Mouse (Mus musculus): ENCODE data around the gene Plxnd1. TPM values are rescaled to one million over a fixed set of nuclear protein-coding genes. Genes with fewer than 3 reads are reported as not detected.

Gene Plxnd1
- polyA plus RNA-seq, 1 experiment from 2014 or later, result 45.2 TPM

GRCm38 (mm10) chr6:115989032-115989431 lies 5.8 kb downstream of the Plxnd1 start:
- WGBS, result 62% methylated on average over 5 of the region's 5 CpGs
- no peak for ATAC-seq (ENCODE audit: low read depth)
- H3K9me3 ChIP-seq (ENCODE audit: control insufficient read depth, low read length), result no peaks in the 10 kb centered on the region
- H3K4me1 ChIP-seq (replicated peaks; ENCODE audit: control insufficient read depth, insufficient read depth, low read length), result peaks cover 79% of the 10 kb centered on the region
- H3K27me3 ChIP-seq (ENCODE audit: control insufficient read depth, insufficient read depth, low read depth, low read length), result peaks cover 9% of the 10 kb centered on the region; the same call in 1 of the 2 replicates
- H3K27ac ChIP-seq (ENCODE audit: low read length), result no peak overlapping the region
- peak overlapping the region; percentile 81 for H3K4me2 ChIP-seq (ENCODE audit: low read depth, low read length)
- H3K9ac ChIP-seq (ENCODE audit: low read length), result peak overlapping the region; percentile 49; the same call in 1 of the 2 replicates
- peaks cover 2% of the 10 kb centered on the region; the same call in 1 of the 2 replicates for H3K36me3 ChIP-seq (ENCODE audit: control insufficient read depth, insufficient read depth, low read length)
- peak overlapping the region; percentile 80 for H3K4me3 ChIP-seq (ENCODE audit: low read length)

GRCm38 (mm10) chr6:115987096-115987747 lies 7.6 kb downstream of the Plxnd1 start:
- H3K27me3 ChIP-seq (ENCODE audit: control insufficient read depth, insufficient read depth, low read depth, low read length), result no peaks in the 10 kb centered on the region; the same call in 1 of the 2 replicates
- H3K9ac ChIP-seq (ENCODE audit: low read length), result no peak overlapping the region; the same call in 1 of the 2 replicates
- peaks cover 79% of the 10 kb centered on the region for H3K4me1 ChIP-seq (replicated peaks; ENCODE audit: control insufficient read depth, insufficient read depth, low read length)
- no peak overlapping the region for H3K4me3 ChIP-seq (ENCODE audit: low read length)
- H3K36me3 ChIP-seq (ENCODE audit: control insufficient read depth, insufficient read depth, low read length), result peaks cover 2% of the 10 kb centered on the region; the same call in 1 of the 2 replicates
- no peaks in the 10 kb centered on the region for H3K9me3 ChIP-seq (ENCODE audit: control insufficient read depth, low read length)
- 37% methylated on average over 9 of the region's 9 CpGs for WGBS
- H3K27ac ChIP-seq (ENCODE audit: low read length), result peak overlapping the region; percentile 95
- no peak for ATAC-seq (ENCODE audit: low read depth)
- peak overlapping the region; percentile 29 for H3K4me2 ChIP-seq (ENCODE audit: low read depth, low read length)

- Histone ChIP-seq H3K27ac (ENCODE audit: low read length) (peak overlapping the region; percentile 95), H3K36me3 (ENCODE audit: control insufficient read depth, insufficient read depth, low read length) (peaks cover 2% of the 10 kb centered on the region; the same call in 1 of the 2 replicates), H3K4me1 (replicated peaks; ENCODE audit: control insufficient read depth, insufficient read depth, low read length) (peaks cover 79% of the 10 kb centered on the region), H3K9ac (ENCODE audit: low read length) (peak overlapping the region; percentile 46), H3K27me3 (ENCODE audit: control insufficient read depth, insufficient read depth, low read depth, low read length) (no peaks in the 10 kb centered on the region; the same call in 1 of the 2 replicates), H3K4me3 (ENCODE audit: low read length) (no peak overlapping the region), H3K4me2 (ENCODE audit: low read depth, low read length) (peak overlapping the region; percentile 29), H3K9me3 (ENCODE audit: control insufficient read depth, low read length) (no peaks in the 10 kb centered on the region)
- no peak for ATAC-seq (ENCODE audit: low read depth)
- WGBS, result 36% methylated on average over 12 of the region's 12 CpGs
These were observed 8.2 kb downstream of the Plxnd1 start for GRCm38 (mm10) chr6:115986472-115987095.

DNA sequence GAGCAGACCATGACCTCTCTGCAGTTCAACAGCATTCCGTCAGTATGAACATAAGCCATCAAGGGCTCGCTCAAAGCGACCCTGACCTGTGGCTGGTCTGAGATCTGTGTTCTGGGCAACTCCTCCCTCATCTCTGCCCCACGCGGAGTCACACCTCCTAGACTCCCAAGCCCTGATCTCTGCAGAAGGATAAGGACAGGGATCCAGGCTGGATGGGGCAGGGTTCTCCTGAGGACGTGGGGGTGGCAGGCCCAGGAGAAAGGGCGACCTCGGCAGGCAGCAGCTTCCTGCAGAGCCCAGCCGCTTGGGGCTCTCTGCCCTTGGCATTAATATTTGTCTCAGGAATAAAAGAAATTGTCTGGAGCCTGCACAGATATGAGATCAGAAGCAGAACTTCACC lies 9.2 kb downstream of the Plxnd1 start:
- Histone ChIP-seq H3K4me2 (ENCODE audit: low read depth, low read length) (peak overlapping the region; percentile 29), H3K27ac (ENCODE audit: low read length) (peak overlapping the region; percentile 95), H3K9me3 (ENCODE audit: control insufficient read depth, low read length) (no peaks in the 10 kb centered on the region), H3K27me3 (ENCODE audit: control insufficient read depth, insufficient read depth, low read depth, low read length) (no peaks in the 10 kb centered on the region; the same call in 1 of the 2 replicates), H3K36me3 (ENCODE audit: control insufficient read depth, insufficient read depth, low read length) (peaks cover 2% of the 10 kb centered on the region; the same call in 1 of the 2 replicates), H3K9ac (ENCODE audit: low read length) (peak overlapping the region; percentile 46), H3K4me1 (replicated peaks; ENCODE audit: control insufficient read depth, insufficient read depth, low read length) (peaks cover 71% of the 10 kb centered on the region), H3K4me3 (ENCODE audit: low read length) (no peak overlapping the region)
- ATAC-seq (ENCODE audit: low read depth), result no peak
- WGBS, result 25% methylated on average over 9 of the region's 9 CpGs

GRCm38 (mm10) chr6:115984580-115984979 lies 10.2 kb downstream of the Plxnd1 start:
- no peak for ATAC-seq (ENCODE audit: low read depth)
- Histone ChIP-seq H3K4me2 (ENCODE audit: low read depth, low read length) (0 out of 2 replicates have a peak overlapping the region, but pooled peaks have one; percentile 6), H3K27ac (ENCODE audit: low read length) (peak overlapping the region; percentile 95), H3K27me3 (ENCODE audit: control insufficient read depth, insufficient read depth, low read depth, low read length) (no peaks in the 10 kb centered on the region), H3K9ac (ENCODE audit: low read length) (no peak overlapping the region), H3K36me3 (ENCODE audit: control insufficient read depth, insufficient read depth, low read length) (peaks cover 4% of the 10 kb centered on the region), H3K9me3 (ENCODE audit: control insufficient read depth, low read length) (no peaks in the 10 kb centered on the region), H3K4me1 (replicated peaks; ENCODE audit: control insufficient read depth, insufficient read depth, low read length) (peaks cover 67% of the 10 kb centered on the region), H3K4me3 (ENCODE audit: low read length) (no peak overlapping the region)
- 48% methylated on average over 7 of the region's 7 CpGs for WGBS

GRCm38 (mm10) chr6:115983306-115984038 lies 11.3 kb downstream of the Plxnd1 start:
- peaks cover 59% of the 10 kb centered on the region for H3K4me1 ChIP-seq (replicated peaks; ENCODE audit: control insufficient read depth, insufficient read depth, low read length)
- peaks cover 3% of the 10 kb centered on the region for H3K36me3 ChIP-seq (ENCODE audit: control insufficient read depth, insufficient read depth, low read length)
- peak overlapping the region; percentile 49 for H3K9ac ChIP-seq (ENCODE audit: low read length)
- no peaks in the 10 kb centered on the region for H3K9me3 ChIP-seq (ENCODE audit: control insufficient read depth, low read length)
- no peaks in the 10 kb centered on the region for H3K27me3 ChIP-seq (ENCODE audit: control insufficient read depth, insufficient read depth, low read depth, low read length)
- ATAC-seq (ENCODE audit: low read depth), result peak; percentile 82
- WGBS, result 33% methylated on average over 12 of the region's 12 CpGs
- peak overlapping the region; percentile 95 for H3K27ac ChIP-seq (ENCODE audit: low read length)
- H3K4me2 ChIP-seq (ENCODE audit: low read depth, low read length), result peak overlapping the region; percentile 32
- no peak overlapping the region for H3K4me3 ChIP-seq (ENCODE audit: low read length)

- no peak overlapping the region for H3K4me3 ChIP-seq (ENCODE audit: low read length)
- H3K4me2 ChIP-seq (ENCODE audit: low read depth, low read length), result peak overlapping the region; percentile 32
- no peaks in the 10 kb centered on the region for H3K27me3 ChIP-seq (ENCODE audit: control insufficient read depth, insufficient read depth, low read depth, low read length)
- H3K4me1 ChIP-seq (replicated peaks; ENCODE audit: control insufficient read depth, insufficient read depth, low read length), result peaks cover 58% of the 10 kb centered on the region
- ATAC-seq (ENCODE audit: low read depth), result no peak
- H3K27ac ChIP-seq (ENCODE audit: low read length), result peak overlapping the region; percentile 95
- peaks cover 8% of the 10 kb centered on the region for H3K36me3 ChIP-seq (ENCODE audit: control insufficient read depth, insufficient read depth, low read length)
- WGBS, result 34% methylated on average over 7 of the region's 7 CpGs
- peak overlapping the region; percentile 49 for H3K9ac ChIP-seq (ENCODE audit: low read length)
- H3K9me3 ChIP-seq (ENCODE audit: control insufficient read depth, low read length), result no peaks in the 10 kb centered on the region
These were observed 11.9 kb downstream of the Plxnd1 start for GRCm38 (mm10) chr6:115982889-115983288.

DNA sequence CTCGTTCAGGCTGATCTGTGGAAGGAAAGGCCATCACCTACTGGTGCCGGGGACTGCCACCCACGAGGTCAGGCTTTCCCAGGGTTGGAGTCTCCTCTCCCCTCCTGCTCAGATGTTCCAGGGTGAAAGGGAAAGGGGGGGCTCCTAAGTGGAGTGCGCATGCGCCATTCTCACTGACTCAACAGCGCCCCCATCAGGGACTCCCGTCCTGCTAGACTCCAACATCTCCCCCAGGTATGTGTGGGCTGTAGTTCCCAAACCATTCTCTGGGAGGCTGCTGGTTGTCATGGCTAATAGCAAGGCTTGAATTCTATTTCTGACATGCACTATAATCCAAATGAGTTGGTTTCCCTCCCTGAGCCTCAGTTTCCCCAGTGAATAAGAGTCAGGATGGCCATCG lies 16.2 kb downstream of the Plxnd1 start:
- Histone ChIP-seq H3K36me3 (ENCODE audit: control insufficient read depth, insufficient read depth, low read length) (peaks cover 22% of the 10 kb centered on the region), H3K27ac (ENCODE audit: low read length) (no peak overlapping the region), H3K4me3 (ENCODE audit: low read length) (no peak overlapping the region), H3K9me3 (ENCODE audit: control insufficient read depth, low read length) (no peaks in the 10 kb centered on the region), H3K4me2 (ENCODE audit: low read depth, low read length) (no peak overlapping the region), H3K27me3 (ENCODE audit: control insufficient read depth, insufficient read depth, low read depth, low read length) (no peaks in the 10 kb centered on the region), H3K4me1 (replicated peaks; ENCODE audit: control insufficient read depth, insufficient read depth, low read length) (peaks cover 17% of the 10 kb centered on the region), H3K9ac (ENCODE audit: low read length) (no peak overlapping the region)
- WGBS, result 66% methylated on average over 8 of the region's 8 CpGs
- no peak for ATAC-seq (ENCODE audit: low read depth)

DNA sequence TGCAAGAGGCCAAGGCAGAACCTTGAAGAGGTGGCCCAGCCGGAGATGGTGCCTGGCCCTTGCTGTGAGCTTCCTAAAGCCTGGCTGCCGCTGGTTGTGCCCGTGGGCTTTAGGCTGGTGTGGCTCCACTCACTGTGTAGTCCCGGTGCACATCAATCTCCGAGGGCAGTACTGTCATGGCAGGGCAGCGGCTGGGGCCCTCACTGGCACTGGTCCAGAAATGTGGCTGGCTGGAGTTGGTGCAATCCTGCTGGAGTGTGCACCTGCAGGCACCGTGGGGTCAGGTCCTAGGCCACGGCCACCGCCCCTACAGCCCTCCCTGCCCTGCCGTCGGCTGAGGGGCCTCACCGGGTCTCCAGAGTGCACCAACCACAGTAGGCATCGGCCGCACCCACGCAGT lies 17.0 kb downstream of the Plxnd1 start:
- no peak overlapping the region for H3K4me3 ChIP-seq (ENCODE audit: low read length)
- H3K9ac ChIP-seq (ENCODE audit: low read length), result no peak overlapping the region
- 77% methylated on average over 15 of the region's 15 CpGs for WGBS
- H3K4me1 ChIP-seq (replicated peaks; ENCODE audit: control insufficient read depth, insufficient read depth, low read length), result peaks cover 18% of the 10 kb centered on the region
- H3K4me2 ChIP-seq (ENCODE audit: low read depth, low read length), result no peak overlapping the region
- H3K27me3 ChIP-seq (ENCODE audit: control insufficient read depth, insufficient read depth, low read depth, low read length), result no peaks in the 10 kb centered on the region
- H3K36me3 ChIP-seq (ENCODE audit: control insufficient read depth, insufficient read depth, low read length), result peaks cover 22% of the 10 kb centered on the region
- H3K9me3 ChIP-seq (ENCODE audit: control insufficient read depth, low read length), result no peaks in the 10 kb centered on the region
- no peak for ATAC-seq (ENCODE audit: low read depth)
- no peak overlapping the region for H3K27ac ChIP-seq (ENCODE audit: low read length)
